Comparison of ENCODE assay signal across 13 mouse cellular contexts in the genomic region with DNA sequence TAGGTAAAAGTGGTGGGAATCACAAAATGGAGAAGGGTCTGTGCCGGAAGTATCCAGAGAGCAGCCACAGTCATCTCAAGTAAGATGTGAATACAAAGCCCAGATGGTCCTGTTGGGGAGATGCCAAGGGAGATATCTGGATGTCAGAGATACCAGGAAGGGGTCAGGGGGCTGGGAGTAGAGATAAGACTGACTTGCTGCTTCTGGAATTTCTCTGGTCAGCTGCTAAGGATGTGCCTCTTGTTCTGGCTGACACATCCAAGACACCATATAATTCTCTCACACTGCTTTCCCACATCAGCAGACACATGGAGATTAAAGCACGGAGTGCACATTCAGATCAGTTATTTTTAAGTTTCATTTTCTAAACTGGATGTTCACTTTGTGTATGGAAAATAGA.
DNase-seq lines count a peak whose midpoint lies in the region; ATAC-seq and TF ChIP-seq lines count a peak whose summit lies in the region.
"Had no signal": no experiment of that assay in that cellular context is flagged by ENCODE, and none has a peak within 500 bp of the region (broad histone marks: within the 10 kb centered on the region; RNA-seq: fewer than 3 reads in every experiment).

No protein-coding gene starts in this region.

- H3K9me3 ChIP-seq in heart, embryonic 16.5 days (replicated peaks; ENCODE audit: control insufficient read depth, low read length): no peaks in the 10 kb centered on the region
- no peaks in the 10 kb centered on the region for H3K9me3 ChIP-seq in heart, embryonic 11.5 days (replicated peaks; ENCODE audit: control insufficient read depth, low read length)
- no peaks in the 10 kb centered on the region for H3K9me3 ChIP-seq in lung, postnatal 0 days (ENCODE audit: low read length)

- H3K4me2 ChIP-seq in heart, embryonic 16.5 days (ENCODE audit: low read depth, low read length): no peak overlapping the region
- H3K4me2 ChIP-seq in heart, embryonic 11.5 days: no peak overlapping the region
- no peak overlapping the region for H3K4me2 ChIP-seq in lung, postnatal 0 days (replicated peaks; ENCODE audit: low read depth, low read length)
- H3K4me2 ChIP-seq: hindbrain, embryonic 14.5 days; midbrain, embryonic 11.5 days had no signal

- H3K4me1 ChIP-seq in heart, embryonic 16.5 days (ENCODE audit: control insufficient read depth, insufficient read depth, low read length): no peaks in the 10 kb centered on the region
- no peaks in the 10 kb centered on the region for H3K4me1 ChIP-seq in heart, embryonic 11.5 days (ENCODE audit: control insufficient read depth, insufficient read depth, low read length)
- H3K4me1 ChIP-seq in lung, postnatal 0 days (ENCODE audit: insufficient read depth, low read depth, low read length): no peaks in the 10 kb centered on the region

- peak; percentile 6 for DNase-seq in lung, postnatal 0 days (ENCODE audit: low spot score)
- no peak for DNase-seq in lung, postnatal 14 days
- DNase-seq in kidney, adult 9 months: peak; percentile 45
- peak; percentile 33 to 50 for DNase-seq in kidney, postnatal 4 days
- DNase-seq: cerebellum, adult 9-11 months; layer of hippocampus, postnatal 36 days; liver, postnatal 0 days had no signal

- 26% methylated on average over 2 of the region's 2 CpGs for WGBS in heart, embryonic 16.5 days
- 29% methylated on average over 2 of the region's 2 CpGs for whole genome bisulfite sequencing in heart, embryonic 11.5 days (ENCODE audit: insufficient replicate concordance)
- WGBS in lung, postnatal 0 days: 39% methylated on average over 2 of the region's 2 CpGs

- no peak for TF ChIP-seq EP300 in lung, postnatal 0 days (IDR thresholded peaks at IDR 0.05)

- no peaks in the 10 kb centered on the region for H3K27me3 ChIP-seq in heart, embryonic 16.5 days (ENCODE audit: control insufficient read depth, insufficient read depth, low read length)
- no peaks in the 10 kb centered on the region for H3K27me3 ChIP-seq in heart, embryonic 11.5 days (ENCODE audit: control insufficient read depth, insufficient read depth, low read length)
- no peaks in the 10 kb centered on the region for H3K27me3 ChIP-seq in lung, postnatal 0 days (replicated peaks; ENCODE audit: insufficient read depth, low read length)

- no peak for TF ChIP-seq CTCF in lung, postnatal 0 days (IDR thresholded peaks at IDR 0.05)

- H3K36me3 ChIP-seq in heart, embryonic 16.5 days (ENCODE audit: control insufficient read depth, insufficient read depth): no peaks in the 10 kb centered on the region
- H3K36me3 ChIP-seq in heart, embryonic 11.5 days (ENCODE audit: control insufficient read depth, insufficient read depth, low read length): no peaks in the 10 kb centered on the region
- H3K36me3 ChIP-seq in lung, postnatal 0 days (ENCODE audit: insufficient read depth, low read length): no peaks in the 10 kb centered on the region

- H3K9ac ChIP-seq in heart, embryonic 16.5 days (ENCODE audit: low read length): no peak overlapping the region
- no peak overlapping the region for H3K9ac ChIP-seq in heart, embryonic 11.5 days (ENCODE audit: low read depth, low read length)
- H3K9ac ChIP-seq in lung, postnatal 0 days (replicated peaks; ENCODE audit: low read depth): no peak overlapping the region
- H3K9ac ChIP-seq: hindbrain, embryonic 14.5 days; liver, postnatal 0 days had no signal

- H3K4me3 ChIP-seq in heart, embryonic 16.5 days (ENCODE audit: low read length): no peak overlapping the region
- H3K4me3 ChIP-seq in heart, embryonic 11.5 days (ENCODE audit: low read depth, low read length): no peak overlapping the region
- H3K4me3 ChIP-seq in lung, postnatal 0 days (ENCODE audit: low read depth, low read length): no peak overlapping the region

- ATAC-seq in heart, embryonic 16.5 days (replicated peaks; ENCODE audit: extremely low read depth, insufficient read depth, low FRiP score): peak; percentile 55; the same call in 1 of the 2 replicates
- no peak for ATAC-seq in heart, embryonic 11.5 days (replicated peaks; ENCODE audit: insufficient number of reproducible peaks, low FRiP score, low TSS enrichment)
- peak; percentile 37 for ATAC-seq in lung, postnatal 0 days
- no peak for ATAC-seq in cerebellum, adult (ENCODE audit: insufficient number of reproducible peaks, low FRiP score, low TSS enrichment)
- ATAC-seq: intestine, postnatal 0 days; liver, postnatal 0 days had no signal

- no peak overlapping the region for H3K27ac ChIP-seq in heart, embryonic 16.5 days (ENCODE audit: low read length)
- no peak overlapping the region for H3K27ac ChIP-seq in heart, embryonic 11.5 days (ENCODE audit: low read depth, low read length)
- H3K27ac ChIP-seq in lung, postnatal 0 days (ENCODE audit: low read length): no peak overlapping the region
- H3K27ac ChIP-seq: hindbrain, embryonic 14.5 days had no signal

Comparison
In these comparisons a context has a peak if more than half of its experiments do, and no peak if none do; other contexts are left out.
1. ATAC-seq: peak in heart, embryonic 16.5 days (single experiment) and lung, postnatal 0 days (single experiment); none in heart, embryonic 11.5 days (single experiment) and cerebellum, adult (single experiment).